Mouse (Mus musculus) liver, embryonic 15.5 days (tissue): Measurements from ENCODE around the gene Pard3. TPM values are rescaled to one million over a fixed set of nuclear protein-coding genes. Genes with fewer than 3 reads are reported as not detected.

Experiments used
- ATAC-seq: fragments of 200-750 bp; cut with Nextera tagmentation; 2 replicates; pipeline ENCODE4 v1.8.0; 2017; ENCODE audit warnings: moderate number of reproducible peaks, mild to moderate bottlenecking, moderate library complexity; ENCODE audit not compliant: insufficient read depth
- H3K27ac ChIP-seq: fragments of 300-500 bp; sonication (generic); replicated peaks from 2 replicates; pipeline ENCODE4 v1.5.1; 2015; ENCODE audit warnings: mild to moderate bottlenecking, inconsistent platforms
- H3K27me3 ChIP-seq: fragments of 300-500 bp; sonication (generic); 2 replicates; pipeline ENCODE4 v1.6.1; 2015; ENCODE audit warnings: mild to moderate bottlenecking, inconsistent platforms
- H3K36me3 ChIP-seq: fragments of 300-500 bp; sonication (generic); replicated peaks from 2 replicates; pipeline ENCODE4 v1.6.1; 2015; ENCODE audit warnings: moderate library complexity, mild to moderate bottlenecking, inconsistent platforms
- H3K4me1 ChIP-seq: fragments of 300-500 bp; sonication (generic); replicated peaks from 2 replicates; pipeline ENCODE4 v1.6.1; 2015; ENCODE audit warnings: inconsistent platforms
- H3K4me2 ChIP-seq: fragments of 300-500 bp; sonication (generic); 2 replicates; pipeline ENCODE4 v1.6.1; 2015; ENCODE audit warnings: moderate library complexity, mild to moderate bottlenecking, inconsistent platforms
- H3K4me3 ChIP-seq: fragments of 300-500 bp; sonication (generic); replicated peaks from 2 replicates; pipeline ENCODE4 v1.5.1; 2015; ENCODE audit warnings: mild to moderate bottlenecking, inconsistent platforms
- H3K9ac ChIP-seq: fragments of 300-500 bp; sonication (generic); 2 replicates; pipeline ENCODE4 v1.6.1; 2015; ENCODE audit warnings: moderate library complexity, mild to moderate bottlenecking, inconsistent platforms
- H3K9me3 ChIP-seq: fragments of 300-500 bp; sonication (generic); replicated peaks from 2 replicates; pipeline ENCODE4 v1.6.1; 2016; ENCODE audit warnings: inconsistent platforms
- WGBS: fragments of 180-500 bp; shearing (Covaris S2); methylation state at CpG from one replicate; pipeline ENCODE4 v1.1.7; 2015; ENCODE audit warnings: mixed read lengths; ENCODE audit not compliant: insufficient replicate concordance; 5-methylcytosine and 5-hydroxymethylcytosine counted together
- polyA plus RNA-seq: library from polyadenylated mRNA; unstranded; fragments of >200 nt; fragmentation: Nextera tagmentation; extraction: Ambion mirVana; gene quantifications from 2 replicates; pipeline ENCODE4 v1.2.1, GENCODE M21; 2015

Pard3 gene
- polyA plus RNA-seq, 1 experiment from 2014 or later = 6.3 TPM

DNA sequence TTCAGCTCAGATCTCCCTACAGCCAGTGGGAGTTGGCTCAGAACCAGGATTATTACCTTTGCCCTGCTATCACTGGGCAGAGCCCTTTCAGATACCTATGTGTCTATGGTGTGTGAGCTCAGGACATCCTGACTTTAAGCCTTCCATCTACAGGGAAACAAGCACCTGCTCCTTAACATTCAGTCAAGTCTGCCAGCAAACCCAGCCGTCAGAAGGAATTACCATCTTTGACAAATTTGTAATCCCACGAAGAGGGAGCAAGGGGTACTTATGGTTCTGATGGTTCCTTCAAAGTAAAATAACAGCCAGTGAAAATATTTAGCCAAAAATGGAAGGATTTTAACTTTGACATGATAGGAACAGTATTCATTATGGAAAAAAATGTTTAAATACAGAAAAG lies 466.1 kb downstream of the Pard3 start:
- Histone ChIP-seq H3K4me3 (no peak overlapping the region), H3K27ac (no peak overlapping the region), H3K27me3 (no peaks in the 10 kb centered on the region), H3K9ac (no peak overlapping the region), H3K36me3 (no peaks in the 10 kb centered on the region), H3K9me3 (no peaks in the 10 kb centered on the region), H3K4me2 (no peak overlapping the region), H3K4me1 (no peaks in the 10 kb centered on the region)
- ATAC-seq = no peak
- WGBS = 78% methylated on average over 2 of the region's 2 CpGs

DNA sequence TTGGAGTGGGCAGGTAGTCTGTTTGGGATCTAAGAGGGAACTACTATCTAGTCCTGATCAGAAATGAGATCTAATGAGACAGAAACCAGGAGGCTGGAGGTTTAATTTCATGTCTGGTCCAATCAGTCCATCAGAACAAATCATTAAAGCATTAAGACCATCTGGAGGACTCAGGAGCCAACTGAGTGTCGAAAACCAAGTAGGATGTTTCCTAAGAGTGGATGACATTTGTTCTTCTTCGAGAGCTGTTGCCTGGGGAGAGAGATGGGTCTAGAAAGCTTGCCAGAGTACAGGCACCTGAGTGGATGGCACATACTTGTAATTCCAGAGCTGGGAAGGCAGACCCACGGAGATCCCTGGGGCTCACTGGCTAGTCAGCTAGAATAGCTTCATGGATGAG lies 468.2 kb downstream of the Pard3 start:
- Histone ChIP-seq H3K4me2 (no peak overlapping the region), H3K4me3 (no peak overlapping the region), H3K27me3 (no peaks in the 10 kb centered on the region), H3K27ac (no peak overlapping the region), H3K9ac (no peak overlapping the region), H3K4me1 (no peaks in the 10 kb centered on the region), H3K9me3 (no peaks in the 10 kb centered on the region), H3K36me3 (no peaks in the 10 kb centered on the region)
- WGBS = 76% methylated on average over 3 of the region's 3 CpGs
- ATAC-seq = no peak

DNA sequence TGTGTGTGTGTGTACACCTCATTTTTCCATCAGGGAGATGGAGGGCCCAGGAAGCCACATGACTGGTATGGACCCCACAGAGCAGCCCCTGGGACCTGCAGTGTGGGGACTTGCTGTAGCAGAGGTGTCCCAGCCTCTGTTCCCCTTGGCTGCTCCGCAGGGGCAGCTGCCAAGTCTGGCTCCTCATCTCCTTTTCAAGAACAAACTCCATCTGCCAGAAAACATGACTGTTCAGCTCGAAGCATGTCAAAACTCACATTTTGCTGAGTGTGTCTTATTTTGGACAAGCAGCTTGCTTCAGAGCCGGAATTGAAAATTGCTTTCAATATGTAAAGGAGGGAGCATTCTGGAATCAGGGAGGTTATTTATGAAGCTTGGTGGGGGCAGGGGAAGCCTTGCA lies 471.1 kb downstream of the Pard3 start:
- H3K27ac ChIP-seq = no peak overlapping the region
- no peak for ATAC-seq
- no peak overlapping the region for H3K4me2 ChIP-seq
- 59% methylated on average over 3 of the region's 3 CpGs for WGBS
- H3K36me3 ChIP-seq = no peaks in the 10 kb centered on the region
- no peaks in the 10 kb centered on the region for H3K9me3 ChIP-seq
- H3K9ac ChIP-seq = no peak overlapping the region
- H3K4me3 ChIP-seq = no peak overlapping the region
- no peaks in the 10 kb centered on the region for H3K27me3 ChIP-seq
- H3K4me1 ChIP-seq = no peaks in the 10 kb centered on the region

DNA sequence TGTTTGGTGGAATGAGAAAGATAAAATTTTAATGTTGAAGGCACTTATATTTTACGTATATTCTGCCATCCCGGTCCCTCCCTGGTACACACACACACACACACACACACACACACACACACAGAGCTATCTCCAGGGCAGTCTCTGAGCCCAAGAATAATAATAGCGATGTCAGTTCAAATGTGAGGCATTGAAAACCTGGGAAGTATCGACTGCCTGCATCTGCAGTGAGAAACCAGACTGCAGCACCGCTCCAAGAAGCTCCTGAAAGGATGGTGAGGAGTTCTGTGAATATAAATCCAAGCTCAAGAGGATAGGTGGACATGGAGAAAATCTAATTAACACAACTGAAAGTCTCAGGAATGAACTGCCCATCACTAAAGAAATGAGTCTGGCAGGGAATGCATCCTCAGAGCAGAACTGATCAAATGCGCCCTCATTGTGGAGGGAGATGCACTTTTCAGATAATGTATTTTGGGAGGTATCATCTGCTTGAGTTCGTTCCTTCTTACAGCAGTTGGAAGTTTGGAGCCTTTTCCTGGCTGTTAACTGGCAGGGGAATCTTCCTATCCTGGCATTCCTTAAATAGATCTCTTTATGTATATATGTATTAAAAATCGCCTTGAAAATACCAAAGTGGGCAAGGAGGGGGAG lies 471.6 kb downstream of the Pard3 start:
- H3K27ac ChIP-seq = no peak overlapping the region
- H3K36me3 ChIP-seq = no peaks in the 10 kb centered on the region
- no peaks in the 10 kb centered on the region for H3K4me1 ChIP-seq
- H3K9me3 ChIP-seq = no peaks in the 10 kb centered on the region
- H3K9ac ChIP-seq = no peak overlapping the region
- no peak overlapping the region for H3K4me3 ChIP-seq
- no peak overlapping the region for H3K4me2 ChIP-seq
- no peaks in the 10 kb centered on the region for H3K27me3 ChIP-seq
- 64% methylated on average over 8 of the region's 8 CpGs for WGBS
- ATAC-seq = no peak

DNA sequence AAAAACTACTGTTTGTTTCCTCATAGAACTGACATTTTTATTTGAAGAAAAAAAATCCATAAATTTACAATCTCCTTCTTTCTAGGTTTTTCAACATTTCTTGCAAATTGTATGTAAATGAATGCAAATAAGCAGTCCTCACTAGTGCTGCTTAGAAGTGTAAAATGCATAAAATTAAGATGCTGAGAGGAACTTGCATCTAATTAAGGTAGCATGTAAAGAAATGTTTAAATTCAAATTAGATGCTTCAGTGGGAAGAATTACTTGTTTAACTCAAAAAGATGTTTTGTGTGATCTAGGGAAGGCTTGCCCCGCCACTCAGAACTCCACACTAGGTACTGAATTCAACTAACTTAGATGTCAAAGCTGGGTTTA lies 472.1 kb downstream of the Pard3 start:
- H3K4me2 ChIP-seq = no peak overlapping the region
- H3K27ac ChIP-seq = no peak overlapping the region
- H3K4me1 ChIP-seq = no peaks in the 10 kb centered on the region
- no peak for ATAC-seq
- H3K4me3 ChIP-seq = no peak overlapping the region
- 72% methylated on average over 1 of the region's 1 CpGs for WGBS
- no peaks in the 10 kb centered on the region for H3K9me3 ChIP-seq
- no peaks in the 10 kb centered on the region for H3K27me3 ChIP-seq
- H3K36me3 ChIP-seq = no peaks in the 10 kb centered on the region
- no peak overlapping the region for H3K9ac ChIP-seq

DNA sequence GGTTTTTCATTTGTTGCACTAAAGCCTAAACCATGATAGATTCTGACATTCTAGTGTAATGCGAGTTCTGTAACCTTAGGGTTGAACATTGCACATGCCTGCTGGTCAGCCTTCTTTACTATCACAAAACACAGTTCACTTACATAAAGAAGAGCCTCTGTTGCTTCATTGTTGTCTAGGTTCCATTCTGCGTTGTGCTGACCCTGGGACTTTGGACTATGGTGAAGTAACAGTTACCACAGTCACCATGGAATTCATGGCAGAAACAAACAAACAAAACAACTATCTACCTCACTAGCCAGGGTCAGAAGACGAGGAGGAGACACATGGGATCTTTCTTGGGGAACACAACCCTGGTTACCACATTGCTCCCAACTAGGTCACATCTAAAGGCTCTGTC lies 476.1 kb downstream of the Pard3 start:
- Histone ChIP-seq H3K9me3 (no peaks in the 10 kb centered on the region), H3K27ac (no peak overlapping the region), H3K4me3 (no peak overlapping the region), H3K36me3 (no peaks in the 10 kb centered on the region), H3K4me1 (no peaks in the 10 kb centered on the region), H3K27me3 (no peaks in the 10 kb centered on the region), H3K9ac (no peak overlapping the region), H3K4me2 (no peak overlapping the region)
- ATAC-seq = no peak
- 48% methylated on average over 3 of the region's 3 CpGs for WGBS

DNA sequence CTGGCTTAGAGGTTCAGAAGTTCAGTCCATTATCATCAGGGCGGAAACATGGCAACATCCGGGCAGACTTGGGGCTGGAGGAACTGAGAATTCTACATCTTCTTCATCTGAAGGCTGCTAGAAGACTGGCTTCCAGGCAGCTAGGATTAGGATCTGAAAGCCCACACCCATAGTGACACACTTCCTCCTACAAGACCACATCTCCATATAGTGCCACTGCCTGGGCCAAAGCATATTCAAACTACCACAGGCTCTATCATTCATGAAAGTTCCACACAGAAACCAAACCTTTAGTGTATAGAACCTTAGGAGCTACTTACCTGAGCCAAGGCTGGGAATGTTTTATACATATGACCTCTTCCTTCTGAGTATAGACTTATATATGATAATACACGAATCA lies 476.6 kb downstream of the Pard3 start:
- no peaks in the 10 kb centered on the region for H3K36me3 ChIP-seq
- no peaks in the 10 kb centered on the region for H3K9me3 ChIP-seq
- H3K4me3 ChIP-seq = no peak overlapping the region
- H3K27ac ChIP-seq = no peak overlapping the region
- WGBS = 47% methylated on average over 3 of the region's 3 CpGs
- H3K9ac ChIP-seq = no peak overlapping the region
- no peak for ATAC-seq
- no peaks in the 10 kb centered on the region for H3K4me1 ChIP-seq
- H3K4me2 ChIP-seq = no peak overlapping the region
- no peaks in the 10 kb centered on the region for H3K27me3 ChIP-seq

DNA sequence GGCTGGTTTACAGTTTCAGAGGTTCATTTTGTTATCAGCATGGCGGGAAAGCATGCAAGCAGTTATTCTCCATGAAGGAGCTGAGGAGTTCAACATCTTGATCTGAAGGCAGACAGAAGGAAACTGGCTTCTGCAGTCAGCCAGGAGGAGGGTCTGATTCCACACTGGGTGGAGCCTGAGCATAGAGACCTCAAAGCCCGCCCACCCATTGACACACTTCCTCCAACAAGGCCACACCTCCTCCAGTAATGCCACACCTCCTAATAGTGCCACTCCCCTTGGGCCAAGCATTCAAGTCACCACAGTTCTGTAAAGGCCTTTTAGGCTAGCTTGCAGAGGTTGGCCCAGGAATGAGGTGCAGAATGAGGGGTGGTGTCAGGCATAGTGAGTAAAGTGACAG lies 478.5 kb downstream of the Pard3 start:
- no peaks in the 10 kb centered on the region for H3K36me3 ChIP-seq
- H3K27ac ChIP-seq = no peak overlapping the region
- H3K4me3 ChIP-seq = no peak overlapping the region
- H3K9ac ChIP-seq = no peak overlapping the region
- no peaks in the 10 kb centered on the region for H3K27me3 ChIP-seq
- peak; percentile 59; the same call in 1 of the 2 replicates for ATAC-seq
- no peak overlapping the region for H3K4me2 ChIP-seq
- no peaks in the 10 kb centered on the region for H3K4me1 ChIP-seq
- H3K9me3 ChIP-seq = no peaks in the 10 kb centered on the region
- WGBS = 39% methylated on average over 2 of the region's 2 CpGs

DNA sequence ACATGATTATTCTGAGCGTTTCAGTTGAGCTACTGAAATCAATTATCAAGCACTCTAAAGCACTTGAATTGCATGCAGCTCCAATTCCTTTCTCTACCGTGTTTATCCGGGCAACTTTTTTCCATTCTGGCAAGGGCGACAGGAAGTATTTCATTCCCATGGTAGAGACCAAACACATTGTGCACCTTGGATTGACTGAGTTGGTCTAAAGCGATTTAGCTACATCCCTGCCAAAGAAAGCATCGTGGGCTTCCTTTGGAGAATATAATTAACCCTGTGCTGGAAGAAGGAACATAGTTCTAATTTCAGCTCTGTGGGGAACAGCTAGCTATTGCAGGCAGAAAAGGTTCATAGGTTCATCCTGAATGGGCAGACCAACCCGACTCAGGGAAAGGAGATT lies 480.0 kb downstream of the Pard3 start:
- Histone ChIP-seq H3K27me3 (no peaks in the 10 kb centered on the region), H3K4me2 (no peak overlapping the region)
- 61% methylated on average over 7 of the region's 7 CpGs for WGBS

DNA sequence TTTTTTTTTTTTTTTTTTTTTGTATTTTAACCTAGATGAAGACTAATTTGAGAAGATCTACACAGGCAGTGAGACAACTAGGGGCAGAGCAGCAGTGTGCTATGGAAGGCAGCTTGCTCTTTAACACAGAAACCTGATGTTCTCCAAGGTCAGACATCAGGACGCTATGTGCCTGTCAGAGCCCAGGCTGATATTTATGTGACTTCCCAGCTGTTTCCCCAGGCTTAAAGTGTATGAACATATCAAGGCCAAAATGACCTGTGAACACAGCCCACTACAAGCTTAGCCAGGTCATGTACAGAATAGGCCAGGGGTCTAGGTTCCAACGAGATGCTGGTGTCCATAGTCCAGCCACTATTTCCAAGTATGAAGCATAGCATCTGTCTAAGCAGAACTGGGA lies 482.5 kb downstream of the Pard3 start:
- no peak for ATAC-seq
- H3K27me3 ChIP-seq = no peaks in the 10 kb centered on the region
- 60% methylated on average over 2 of the region's 2 CpGs for WGBS
- no peak overlapping the region for H3K4me2 ChIP-seq
- no peaks in the 10 kb centered on the region for H3K9me3 ChIP-seq
- no peaks in the 10 kb centered on the region for H3K36me3 ChIP-seq
- no peak overlapping the region for H3K9ac ChIP-seq
- no peak overlapping the region for H3K27ac ChIP-seq
- no peak overlapping the region for H3K4me3 ChIP-seq
- H3K4me1 ChIP-seq = no peaks in the 10 kb centered on the region

More for the DNA sequence above, 480.0 kb downstream of the Pard3 start:
- Histone ChIP-seq H3K36me3 (no peaks in the 10 kb centered on the region), H3K9me3 (no peaks in the 10 kb centered on the region), H3K9ac (no peak overlapping the region), H3K4me3 (no peak overlapping the region), H3K27ac (no peak overlapping the region), H3K4me1 (no peaks in the 10 kb centered on the region)
- ATAC-seq = no peak

DNA sequence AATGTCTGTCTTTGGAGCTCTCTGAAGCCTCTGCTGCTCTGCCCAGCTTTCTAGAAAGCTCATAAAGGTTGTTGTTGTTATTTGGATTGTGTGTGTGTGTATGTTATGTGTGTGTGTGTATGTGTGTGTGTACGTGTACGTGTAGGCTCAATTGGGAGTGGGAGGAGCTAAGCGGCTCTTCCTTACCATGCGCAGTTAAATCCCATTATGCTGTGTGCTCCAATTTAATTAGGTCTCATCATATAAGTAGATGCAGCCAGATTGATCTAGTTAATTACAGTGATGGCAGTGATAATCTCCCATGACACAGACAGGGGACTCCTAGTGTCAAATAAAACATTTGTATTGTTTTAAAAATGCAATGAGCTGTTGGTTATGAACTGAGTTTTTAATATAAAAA lies 487.2 kb downstream of the Pard3 start:
- Histone ChIP-seq H3K27ac (no peak overlapping the region), H3K4me2 (no peak overlapping the region), H3K4me3 (no peak overlapping the region), H3K9me3 (no peaks in the 10 kb centered on the region), H3K9ac (no peak overlapping the region), H3K4me1 (peaks cover 11% of the 10 kb centered on the region; the same call in 1 of the 2 replicates), H3K27me3 (no peaks in the 10 kb centered on the region), H3K36me3 (no peaks in the 10 kb centered on the region)
- no peak for ATAC-seq
- WGBS = 82% methylated on average over 4 of the region's 4 CpGs

DNA sequence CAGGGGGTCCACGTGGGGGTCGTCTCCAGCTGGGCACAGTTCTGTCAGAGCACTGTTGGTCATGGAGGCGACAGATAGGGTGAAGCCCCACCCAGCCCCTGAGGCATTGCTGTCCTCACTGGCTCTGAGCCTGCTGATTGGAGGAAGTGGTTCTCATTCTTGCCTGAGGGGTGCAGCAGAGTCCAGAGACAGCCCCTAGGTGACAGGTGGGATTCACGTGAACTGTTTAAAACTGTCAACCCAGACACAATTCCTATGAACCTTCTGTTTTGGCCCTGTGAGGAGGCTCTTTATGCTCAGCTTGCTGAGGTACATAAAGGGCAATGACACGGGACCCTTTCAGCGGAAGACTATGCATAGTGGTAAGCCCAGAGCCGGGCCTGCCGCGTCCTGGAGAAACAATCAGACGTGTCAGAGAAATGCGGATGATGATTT lies 488.5 kb downstream of the Pard3 start:
- peaks cover 13% of the 10 kb centered on the region; the same call in 1 of the 2 replicates for H3K4me1 ChIP-seq
- H3K27me3 ChIP-seq = no peaks in the 10 kb centered on the region
- no peak overlapping the region for H3K27ac ChIP-seq
- ATAC-seq = peak; percentile 64
- H3K4me2 ChIP-seq = peak overlapping the region; percentile 18; the same call in 1 of the 2 replicates
- no peak overlapping the region for H3K4me3 ChIP-seq
- no peaks in the 10 kb centered on the region for H3K9me3 ChIP-seq
- no peak overlapping the region for H3K9ac ChIP-seq
- no peaks in the 10 kb centered on the region for H3K36me3 ChIP-seq
- 48% methylated on average over 11 of the region's 11 CpGs for WGBS
